Mouse (Mus musculus) erythroblast, embryonic 14.5 days (primary cell): ENCODE results near the gene Slc35f3.

ENCODE experiments used
- GATA1 ChIP-seq: IDR thresholded peaks from 2 replicates; pipeline ENCODE4 v1.6.1; 2012; ENCODE audit warnings: low read length, inconsistent platforms, mixed read lengths
- TAL1 ChIP-seq: IDR thresholded peaks from 3 replicates; pipeline ENCODE4 v1.6.1; 2012; ENCODE audit warnings: low read length, inconsistent platforms, mixed read lengths

- TF ChIP-seq GATA1, result no peak
- TF ChIP-seq TAL1, result no peak
Observed at GRCm38 (mm10) chr8:126391541-126391940, 93.2 kb downstream of the Slc35f3 start.
